Mouse (Mus musculus): ENCODE data around the gene Dglucy.

DNA sequence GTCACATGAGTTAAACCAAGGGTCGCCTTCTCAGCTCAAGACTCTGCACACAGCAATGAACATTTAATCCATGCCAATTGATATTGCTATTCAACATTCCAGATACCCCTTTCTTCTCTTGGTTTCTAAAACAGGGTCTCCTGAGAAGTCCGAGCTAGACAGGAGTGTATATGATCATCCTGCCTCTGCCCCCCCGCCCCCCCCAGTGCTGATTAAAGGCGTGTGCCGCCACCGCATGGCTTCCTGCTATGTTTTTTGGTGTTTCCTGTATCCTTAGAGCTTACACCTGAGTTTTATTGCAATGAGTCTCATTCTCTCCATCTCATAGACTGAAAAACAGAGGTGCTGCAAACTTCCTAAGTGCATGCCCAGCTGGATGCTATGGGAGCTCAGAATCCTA lies 122.5 kb downstream of the Dglucy start:
- TF ChIP-seq CTCF (IDR thresholded peaks at IDR 0.05; ENCODE audit: borderline replicate concordance, insufficient read depth, low read length) (no peak), POLR2A (IDR thresholded peaks at IDR 0.05; ENCODE audit: low read depth, low read length) (no peak)
